Mouse (Mus musculus) neural tube, embryonic 10.5 days (tissue): Measurements from ENCODE around the gene Dclre1a.

ENCODE experiments used
- DNase-seq: peaks from one replicate; pipeline ENCODE4 v3.0.0-alpha.2; 2017; ENCODE audit warnings: low spot score; ENCODE audit errors: extremely low spot score

The Dclre1a gene

DNA sequence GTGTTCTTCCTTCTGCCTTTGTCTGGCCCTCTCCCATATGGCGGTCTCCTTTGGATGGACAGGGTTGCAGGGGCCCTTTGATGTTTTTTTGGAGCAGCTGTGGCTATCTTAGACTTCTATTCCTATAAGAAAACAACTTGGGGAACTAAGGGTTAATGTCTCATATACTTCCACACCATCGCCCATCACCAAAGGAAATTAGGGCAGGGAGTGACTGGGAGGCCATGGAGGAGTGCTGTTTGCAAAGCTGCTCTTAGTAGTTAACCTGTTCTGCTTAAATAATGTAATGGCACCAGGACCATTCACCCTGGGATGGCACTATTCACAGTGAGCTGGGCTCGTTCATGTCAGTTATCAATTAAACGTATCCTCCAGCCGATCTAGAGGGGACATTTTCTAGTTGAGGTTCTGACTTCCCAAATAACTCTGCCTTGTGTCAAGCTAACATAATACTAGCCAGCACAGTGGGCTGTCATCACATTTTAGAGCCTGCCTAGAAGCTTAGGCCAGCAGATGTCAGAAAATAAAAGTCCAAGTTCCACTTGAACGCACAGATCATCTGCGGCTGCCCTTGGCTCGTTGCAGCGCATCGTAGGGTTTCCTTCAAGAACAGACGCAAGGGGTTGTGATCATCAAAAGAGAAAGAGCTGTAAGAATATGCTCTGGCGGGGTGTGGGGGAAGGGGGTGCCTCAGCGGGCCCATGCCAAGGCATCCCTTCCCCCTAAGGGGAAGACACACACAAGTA is 63.2 kb downstream of the Dclre1a start:
- no peak for DNase-seq
